Mouse (Mus musculus) thymus, adult 2 months (tissue): ENCODE measurements around the gene Atg9b.

Source experiments
- CTCF ChIP-seq: fragments of 200-500 bp; IDR thresholded peaks from 2 replicates; pipeline ENCODE4 v1.5.1; 2012; ENCODE audit warnings: mild to moderate bottlenecking, control low read depth, low read length, moderate library complexity, borderline replicate concordance; ENCODE audit not compliant: control insufficient read depth, poor library complexity, insufficient read depth; ENCODE audit errors: extremely low read depth
- POLR2A ChIP-seq: fragments of 200-500 bp; IDR thresholded peaks from 2 replicates; pipeline ENCODE4 v1.6.1; 2012; ENCODE audit warnings: mild to moderate bottlenecking, low read length, control low read depth, moderate library complexity; ENCODE audit not compliant: control insufficient read depth, poor library complexity, insufficient read depth; ENCODE audit errors: extremely low read depth

DNA sequence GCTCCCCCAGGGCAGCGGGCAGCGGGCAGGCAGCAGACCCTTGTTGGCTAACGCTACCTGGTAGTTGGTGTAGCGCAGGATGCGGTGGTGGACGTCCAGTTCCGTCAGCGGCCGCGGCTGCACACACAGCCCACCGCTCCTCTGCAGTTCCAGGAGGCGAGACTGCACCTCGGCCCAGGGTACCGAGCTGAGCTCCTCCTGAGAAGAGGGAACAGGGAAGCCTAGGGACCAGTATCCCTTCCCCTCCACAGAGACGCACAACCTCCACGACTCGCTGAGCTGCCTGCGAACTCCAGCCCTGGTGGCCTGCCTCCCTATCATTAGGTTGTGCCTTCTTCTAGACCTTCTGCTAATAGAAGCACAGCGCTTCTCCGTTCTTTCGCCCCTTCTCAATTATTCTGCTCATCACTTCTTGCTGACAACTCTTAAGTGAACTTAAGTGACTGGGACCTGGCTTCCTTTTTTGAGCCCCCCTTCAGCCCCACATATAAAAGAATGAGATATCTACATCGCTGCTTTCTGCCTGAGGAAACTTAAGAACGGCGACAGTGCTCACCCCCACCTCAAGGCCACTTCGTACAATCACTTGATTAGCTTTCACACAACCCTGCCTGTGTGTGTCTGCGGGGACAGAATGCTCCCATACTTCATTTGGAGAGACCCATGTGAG lies 3.6 kb downstream of the Atg9b start:
- TF ChIP-seq CTCF (no peak), POLR2A (no peak)
